Mouse (Mus musculus) leukemia stem cell, adult 10-12 weeks (primary cell): ENCODE data around the gene Sumo2. TPM values are rescaled to one million over a fixed set of nuclear protein-coding genes. Genes with fewer than 3 reads are reported as not detected.

Experiments
- polyA plus RNA-seq: library from polyadenylated mRNA; stranded (reverse); fragments of >175 nt; gene quantifications from 2 replicates; pipeline ENCODE4 v1.2.3, GENCODE M21; 2012; ENCODE audit warnings: low replicate concordance

The Sumo2 gene
- polyA plus RNA-seq, result 68.7 and 370 TPM in 2 replicates

DNA sequence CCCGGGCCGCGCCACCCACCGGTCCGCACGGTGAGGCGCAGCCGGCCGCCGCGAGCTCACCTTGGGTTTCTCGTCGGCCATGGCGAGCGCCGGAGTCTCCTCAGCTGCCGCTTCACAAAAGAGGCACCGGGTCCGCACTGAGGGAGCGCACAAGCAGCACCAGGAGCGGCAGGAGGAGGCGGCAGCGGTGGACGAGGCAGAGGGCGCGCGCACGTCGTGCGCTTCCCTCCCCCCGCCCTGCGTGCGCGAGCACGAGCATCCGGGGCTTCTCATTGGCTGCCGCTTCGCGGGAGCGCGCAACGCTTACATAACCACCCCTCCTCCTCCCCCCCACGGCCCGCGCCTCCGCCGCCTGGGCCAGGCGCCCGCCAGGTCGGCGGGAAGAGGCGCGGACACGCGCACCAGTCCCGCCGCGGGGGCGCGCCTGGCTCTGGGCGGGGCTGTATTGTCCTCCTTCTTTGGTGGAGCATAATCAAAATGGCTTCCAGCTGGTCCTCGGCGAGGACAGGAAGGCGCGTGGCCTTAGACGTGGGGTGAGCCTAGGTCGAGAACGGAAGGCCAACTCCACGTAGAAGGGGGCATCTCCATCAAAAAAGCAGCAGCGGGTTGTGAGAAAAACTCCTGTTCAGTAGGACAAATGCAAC, at the start of gene Sumo2:
TSS of gene Sumo2 (minus strand) at position 239 of the 644 bp plus-strand sequence.

DNA sequence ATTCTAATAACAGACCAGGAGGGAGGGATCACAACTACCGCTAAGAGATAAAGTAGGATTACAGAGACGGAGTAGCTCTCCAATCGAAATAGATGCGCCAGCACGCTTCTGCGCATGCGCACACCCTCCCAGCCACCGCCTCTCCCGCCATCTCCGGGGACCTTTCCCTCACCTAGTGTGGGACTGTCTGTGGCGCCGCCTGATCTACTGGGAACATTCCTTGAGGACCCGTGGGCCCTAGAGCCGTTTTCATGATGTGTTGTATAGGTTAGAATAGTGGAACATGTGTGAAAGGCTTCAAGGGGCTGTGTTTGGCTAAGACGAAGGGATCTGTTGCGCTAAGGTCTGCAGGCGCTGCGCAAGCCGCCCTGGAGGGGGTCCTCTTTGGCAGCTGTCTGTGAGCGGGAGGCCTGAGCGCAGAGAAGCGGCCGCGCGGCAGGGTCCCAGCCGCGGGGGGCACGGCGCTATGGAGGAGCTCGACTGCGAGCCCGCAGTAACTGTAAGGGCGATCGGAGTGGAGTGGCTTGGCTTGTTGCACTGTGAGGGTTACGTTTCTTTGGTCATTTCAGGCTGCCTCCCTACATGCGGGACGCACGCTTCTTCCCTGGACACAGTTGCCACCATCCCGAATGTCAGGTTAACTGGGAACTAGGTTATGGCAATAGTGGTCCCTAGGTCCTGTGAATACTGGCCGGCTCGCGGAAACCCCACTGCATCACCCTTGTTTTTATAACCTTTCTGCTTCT, 28.2 kb upstream of the Sumo2 start, which contains the start of gene Nup85:
TSS of gene Nup85 (plus strand) at position 371 of the 746 bp plus-strand sequence.

DNA sequence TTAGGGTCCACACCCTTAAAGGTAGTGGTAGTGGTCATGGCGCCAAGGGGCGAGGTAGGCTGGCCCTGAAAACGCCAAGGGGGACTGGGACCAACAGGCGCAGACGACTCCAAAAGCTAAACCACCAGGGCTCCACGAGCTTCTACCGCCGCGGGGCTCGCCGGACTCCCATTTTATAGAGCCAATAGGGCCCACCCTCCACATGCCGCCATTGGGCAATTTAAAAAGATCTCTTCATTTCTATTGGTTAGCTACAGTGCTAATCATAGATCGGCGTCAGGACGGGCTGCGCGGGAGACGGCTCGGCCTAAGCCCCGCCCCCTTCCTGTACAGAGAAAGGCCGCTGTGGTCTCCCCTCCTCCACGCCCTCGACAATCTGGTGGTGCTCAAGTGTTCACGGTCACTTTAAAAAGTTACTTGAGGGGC, 21.8 kb downstream of the Sumo2 start, which contains the start of gene Jpt1:
TSS of gene Jpt1 (minus strand) at position 150 of the 426 bp plus-strand sequence.

DNA sequence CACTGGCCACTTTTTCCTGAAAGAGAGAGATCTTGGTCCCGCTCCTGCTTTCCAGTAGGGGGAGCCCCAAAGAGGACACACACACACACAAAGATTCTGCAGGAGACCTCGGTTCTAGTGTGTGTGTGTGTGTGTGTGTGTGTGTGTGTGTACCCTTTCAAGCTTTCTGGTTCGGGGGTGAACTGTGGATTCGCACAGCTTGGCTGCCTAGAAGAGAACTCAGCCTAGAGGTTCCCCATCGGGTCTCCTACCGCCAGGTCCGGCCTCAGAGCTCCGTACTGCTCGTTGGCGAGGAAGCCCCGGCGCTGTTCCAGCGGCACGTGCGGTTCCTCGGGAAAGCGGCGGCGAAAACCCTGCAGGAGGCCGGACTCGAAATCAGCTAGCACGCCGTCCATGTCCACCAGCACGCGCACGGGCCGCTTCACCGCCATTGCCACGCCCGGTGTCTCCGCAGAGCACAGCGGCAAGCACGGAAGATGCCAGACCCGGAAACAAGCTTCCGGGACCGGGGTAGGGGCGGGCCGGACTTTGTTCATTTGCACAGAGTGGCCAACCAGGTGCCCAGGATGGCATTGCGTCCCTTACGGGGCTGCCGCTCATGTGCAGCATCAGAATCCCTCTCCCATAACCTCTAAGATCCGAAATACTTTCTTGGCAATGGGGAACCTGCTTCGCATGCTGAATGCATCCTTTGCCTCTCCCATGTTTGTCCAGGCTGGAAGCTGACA, 44.6 kb downstream of the Sumo2 start, which contains the start of gene Nt5c:
TSS of gene Nt5c (minus strand) at position 507 of the 728 bp plus-strand sequence.

DNA sequence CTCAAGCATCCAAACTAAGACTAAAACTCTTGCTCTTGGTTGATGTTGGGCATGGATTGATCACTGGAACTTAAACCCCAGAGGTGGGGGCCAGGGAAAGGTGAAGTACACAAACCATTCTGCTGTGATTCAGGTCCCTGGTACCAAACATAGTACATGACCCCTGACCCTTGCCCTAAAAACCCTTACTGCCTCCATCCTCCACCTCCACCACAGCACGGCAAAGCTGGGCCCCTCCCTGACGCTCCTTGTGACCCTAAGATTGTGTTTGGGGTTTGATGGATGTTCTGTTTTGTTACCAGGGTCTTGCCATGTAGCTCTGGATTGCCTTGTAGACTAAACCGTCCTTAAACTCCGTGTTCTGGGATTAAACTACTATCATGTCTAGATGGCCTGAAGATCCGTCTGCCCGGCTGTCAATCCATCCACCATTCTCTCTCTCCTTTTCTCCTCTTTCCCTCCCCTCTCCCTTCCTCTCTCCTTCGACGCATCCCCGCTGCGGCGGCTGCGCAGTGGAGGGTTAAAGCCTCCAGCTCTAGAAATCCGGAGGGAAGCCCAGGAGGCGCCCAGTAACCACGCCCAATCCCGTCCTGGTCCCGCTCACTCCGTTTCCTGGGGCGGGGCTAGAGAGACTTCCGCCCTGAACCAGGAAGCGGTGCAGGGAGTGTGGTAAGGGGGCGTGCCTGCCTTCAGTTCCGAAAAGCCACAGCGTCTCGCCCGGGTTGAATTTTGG, 60.9 kb downstream of the Sumo2 start, which contains the start of gene Armc7:
TSS of gene Armc7 (plus strand) at position 643 of the 733 bp plus-strand sequence.

Other genes starting within 250 kb of the Sumo2 start
- 0.05 and 0.08 TPM in 2 replicates for gene Fads6, start 238.6 kb downstream of the Sumo2 start, polyA plus RNA-seq
- not detected in 2 replicates for gene Otop2, start 229.1 kb downstream of the Sumo2 start, polyA plus RNA-seq
- 0.28 and 0.50 TPM in 2 replicates for gene Ush1g, start 214.2 kb downstream of the Sumo2 start, polyA plus RNA-seq
- not detected in 2 replicates for gene Otop3, start 201.5 kb downstream of the Sumo2 start, polyA plus RNA-seq
- gene Hid1, start 168.5 kb downstream of the Sumo2 start, polyA plus RNA-seq, result 1.3 and 1.7 TPM in 2 replicates
- gene Cdr2l, start 154.4 kb downstream of the Sumo2 start, polyA plus RNA-seq, result 0.75 and 0.91 TPM in 2 replicates
- gene Mrpl58, start 132.5 kb downstream of the Sumo2 start, polyA plus RNA-seq, result 57.4 and 57.8 TPM in 2 replicates
- 11.6 and 26.2 TPM in 2 replicates for gene Atp5h, start 116.3 kb downstream of the Sumo2 start, polyA plus RNA-seq
- gene Kctd2, start 116.1 kb downstream of the Sumo2 start, polyA plus RNA-seq, result 18.3 and 34.4 TPM in 2 replicates
- not detected in 2 replicates for gene Trim80, start 95.7 kb downstream of the Sumo2 start, polyA plus RNA-seq
- gene Slc16a5, start 73.8 kb downstream of the Sumo2 start, polyA plus RNA-seq, result 0.21 and 2.1 TPM in 2 replicates
- gene Armc7, start 60.6 kb downstream of the Sumo2 start, polyA plus RNA-seq, result 38.6 and 55.7 TPM in 2 replicates
- 70.2 and 101 TPM in 2 replicates for gene Nt5c, start 44.4 kb downstream of the Sumo2 start, polyA plus RNA-seq
- 242 and 300 TPM in 2 replicates for gene Jpt1, start 21.9 kb downstream of the Sumo2 start, polyA plus RNA-seq
- gene Nup85, start 28.2 kb upstream of the Sumo2 start, polyA plus RNA-seq, result 8.4 and 41.9 TPM in 2 replicates
- gene Mrps7, start 67.6 kb upstream of the Sumo2 start, polyA plus RNA-seq, result 33.6 and 41.2 TPM in 2 replicates
- 101 and 179 TPM in 2 replicates for gene Gga3, start 67.8 kb upstream of the Sumo2 start, polyA plus RNA-seq
- gene Mif4gd, start 76.7 kb upstream of the Sumo2 start, polyA plus RNA-seq, result 39.5 and 63.0 TPM in 2 replicates
- 44.8 and 51.3 TPM in 2 replicates for gene Slc25a19, start 92.0 kb upstream of the Sumo2 start, polyA plus RNA-seq
- 40.1 and 59.3 TPM in 2 replicates for gene Grb2, start 172.3 kb upstream of the Sumo2 start, polyA plus RNA-seq
- 45.5 and 78.4 TPM in 2 replicates for gene Tmem94, start 229.2 kb upstream of the Sumo2 start, polyA plus RNA-seq